ENCODE assay signal across 1 mouse cellular context in the genomic region with DNA sequence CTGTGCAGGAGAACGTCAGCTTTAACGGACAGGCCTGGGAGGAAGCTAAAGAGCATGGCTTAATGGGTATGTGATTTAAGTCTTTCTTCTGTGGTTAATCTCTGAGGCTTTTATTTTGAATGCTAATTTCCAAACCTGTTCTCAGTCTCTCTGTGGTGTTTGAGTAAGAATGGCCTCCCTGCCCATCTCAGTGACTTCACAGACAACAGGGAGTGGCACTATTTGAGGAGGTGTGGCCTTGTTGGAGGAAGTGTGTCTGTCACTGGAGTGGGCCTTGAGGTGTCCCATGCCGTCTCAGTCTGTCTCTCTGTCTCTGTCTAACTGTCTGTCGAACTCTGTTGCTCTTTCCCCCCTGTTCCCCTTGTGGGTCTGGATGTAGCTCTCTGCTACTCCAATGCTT.
TF ChIP-seq lines count a peak whose summit lies in the region.

No protein-coding gene starts in this region.

TF ChIP-seq in MEL, 35 proteins besides CTCF, POLR2A, EP300 and RAD21:
- no peak for TF ChIP-seq MYB (IDR thresholded peaks at IDR 0.05; ENCODE audit: low read depth, low read length)
- TF ChIP-seq GATA1 (IDR thresholded peaks at IDR 0.05; ENCODE audit: low read depth, low read length), result no peak
- TF ChIP-seq POLR2AphosphoS2 (IDR thresholded peaks at IDR 0.05; ENCODE audit: low read length), result no peak
- TF ChIP-seq CHD1 (IDR thresholded peaks at IDR 0.05; ENCODE audit: low read depth, low read length), result no peak
- TF ChIP-seq HCFC1 (IDR thresholded peaks at IDR 0.05; ENCODE audit: low read depth, low read length), result no peak
- TF ChIP-seq MAZ (IDR thresholded peaks at IDR 0.05; ENCODE audit: low read depth, low read length), result no peak
- no peak for TF ChIP-seq USF1 (IDR thresholded peaks at IDR 0.05; ENCODE audit: low read depth, low read length)
TF ChIP-seq in MEL: peak in this region for 0.
